Mouse (Mus musculus): ENCODE data around the gene Slit1.
A peak's percentile ranks its signal among the peaks of the same experiment; 100 is the strongest.

The Slit1 gene

GRCm38 (mm10) chr19:41688251-41688650 lies 55.2 kb downstream of the Slit1 start:
- DNase-seq (ENCODE audit: low spot score): no peak

- DNase-seq (ENCODE audit: low spot score): no peak
These were observed 55.6 kb downstream of the Slit1 start for GRCm38 (mm10) chr19:41687836-41688235.

- no peak for DNase-seq (ENCODE audit: low spot score)
These were observed 57.3 kb downstream of the Slit1 start for GRCm38 (mm10) chr19:41686194-41686593.

- DNase-seq (ENCODE audit: low spot score): no peak
These were observed 57.9 kb downstream of the Slit1 start for GRCm38 (mm10) chr19:41685453-41686086.

- DNase-seq (ENCODE audit: low spot score): no peak
These were observed 58.6 kb downstream of the Slit1 start for GRCm38 (mm10) chr19:41684874-41685273.

GRCm38 (mm10) chr19:41683951-41684350 lies 59.5 kb downstream of the Slit1 start:
- peak; percentile 33 for DNase-seq (ENCODE audit: low spot score)

GRCm38 (mm10) chr19:41680267-41680666 lies 63.2 kb downstream of the Slit1 start:
- DNase-seq (ENCODE audit: low spot score): no peak

GRCm38 (mm10) chr19:41679028-41679427 lies 64.4 kb downstream of the Slit1 start:
- no peak for DNase-seq (ENCODE audit: low spot score)

- no peak for DNase-seq (ENCODE audit: low spot score)
These were observed 65.9 kb downstream of the Slit1 start for GRCm38 (mm10) chr19:41677575-41677974.

GRCm38 (mm10) chr19:41675583-41675982 lies 67.9 kb downstream of the Slit1 start:
- peak; percentile 24 for DNase-seq (ENCODE audit: low spot score)

- DNase-seq (ENCODE audit: low spot score): no peak
These were observed 69.1 kb downstream of the Slit1 start for GRCm38 (mm10) chr19:41674366-41674765.

GRCm38 (mm10) chr19:41672836-41673235 lies 70.6 kb downstream of the Slit1 start:
- DNase-seq (ENCODE audit: low spot score): no peak

GRCm38 (mm10) chr19:41670931-41671330 lies 72.5 kb downstream of the Slit1 start:
- DNase-seq (ENCODE audit: low spot score): no peak

GRCm38 (mm10) chr19:41670473-41670872 lies 73.0 kb downstream of the Slit1 start:
- no peak for DNase-seq (ENCODE audit: low spot score)

- DNase-seq (ENCODE audit: low spot score): no peak
These were observed 73.6 kb downstream of the Slit1 start for GRCm38 (mm10) chr19:41669747-41670342.

- no peak for DNase-seq (ENCODE audit: low spot score)
These were observed 75.9 kb downstream of the Slit1 start for GRCm38 (mm10) chr19:41667591-41667990.

GRCm38 (mm10) chr19:41665941-41666340 lies 77.5 kb downstream of the Slit1 start:
- DNase-seq (ENCODE audit: low spot score): peak; percentile 21

GRCm38 (mm10) chr19:41663506-41664242 lies 79.8 kb downstream of the Slit1 start:
- peak; percentile 35 for DNase-seq (ENCODE audit: low spot score)

- no peak for DNase-seq (ENCODE audit: low spot score)
These were observed 82.0 kb downstream of the Slit1 start for GRCm38 (mm10) chr19:41661466-41661865.

- DNase-seq (ENCODE audit: low spot score): no peak
These were observed 82.5 kb downstream of the Slit1 start for GRCm38 (mm10) chr19:41660999-41661374.

GRCm38 (mm10) chr19:41660294-41660998 lies 83.0 kb downstream of the Slit1 start:
- peak; percentile 20 for DNase-seq (ENCODE audit: low spot score)

GRCm38 (mm10) chr19:41657446-41657845 lies 86.0 kb downstream of the Slit1 start:
- no peak for DNase-seq (ENCODE audit: low spot score)

GRCm38 (mm10) chr19:41656671-41657070 lies 86.8 kb downstream of the Slit1 start:
- no peak for DNase-seq (ENCODE audit: low spot score)

All from MN1 (cell line).